Mouse (Mus musculus): Measurements from ENCODE around the gene Pip5k1c. TPM values are rescaled to one million over a fixed set of nuclear protein-coding genes. Genes with fewer than 3 reads are reported as not detected.

Gene Pip5k1c
- polyA plus RNA-seq, 1 experiment from 2014 or later = 27.8 TPM

- no peaks in the 10 kb centered on the region for H3K9me3 ChIP-seq (replicated peaks)
- H3K4me3 ChIP-seq = 0 out of 2 replicates have a peak overlapping the region, but pooled peaks have one; percentile 19
- 68% methylated on average over 10 of the region's 10 CpGs for WGBS (ENCODE audit: insufficient replicate concordance)
- H3K4me1 ChIP-seq = peaks cover 64% of the 10 kb centered on the region
- peaks cover 37% of the 10 kb centered on the region for H3K27me3 ChIP-seq (replicated peaks)
- H3K36me3 ChIP-seq = peaks cover 35% of the 10 kb centered on the region
- ATAC-seq = no peak
- peak overlapping the region; percentile 35 for H3K4me2 ChIP-seq
- no peak overlapping the region; the same call in 1 of the 2 replicates for H3K9ac ChIP-seq
- H3K27ac ChIP-seq = peak overlapping the region; percentile 68
These were observed 36.6 kb downstream of the Pip5k1c start for GRCm38 (mm10) chr10:81329194-81329975.

DNA sequence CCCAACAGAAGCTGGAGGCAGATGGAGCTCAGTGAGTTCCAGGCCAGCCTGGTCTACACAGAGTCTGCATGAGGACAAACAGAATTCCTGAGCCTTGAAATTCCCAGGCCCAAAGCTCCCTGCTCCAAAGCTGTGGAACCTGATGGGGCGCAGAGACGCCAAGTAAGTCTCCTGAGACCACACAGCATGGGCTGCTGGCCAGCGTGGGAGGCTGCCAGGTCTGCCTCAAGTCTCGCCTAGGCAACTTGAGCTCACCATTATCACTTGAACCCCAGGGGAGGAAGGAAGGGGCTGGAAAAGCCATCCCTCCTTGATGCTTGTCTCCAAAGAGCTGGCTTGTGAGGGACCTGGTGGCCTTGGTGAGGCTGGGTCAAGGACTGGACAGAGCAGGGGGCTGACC lies 37.2 kb downstream of the Pip5k1c start:
- H3K27ac ChIP-seq = peak overlapping the region; percentile 68
- H3K9ac ChIP-seq = no peak overlapping the region
- H3K4me2 ChIP-seq = peak overlapping the region; percentile 2; the same call in 1 of the 2 replicates
- WGBS (ENCODE audit: insufficient replicate concordance) = 55% methylated on average over 4 of the region's 4 CpGs
- H3K9me3 ChIP-seq (replicated peaks) = no peaks in the 10 kb centered on the region
- peaks cover 29% of the 10 kb centered on the region for H3K36me3 ChIP-seq
- no peak overlapping the region for H3K4me3 ChIP-seq
- no peak for ATAC-seq
- peaks cover 43% of the 10 kb centered on the region for H3K27me3 ChIP-seq (replicated peaks)
- H3K4me1 ChIP-seq = peaks cover 69% of the 10 kb centered on the region

DNA sequence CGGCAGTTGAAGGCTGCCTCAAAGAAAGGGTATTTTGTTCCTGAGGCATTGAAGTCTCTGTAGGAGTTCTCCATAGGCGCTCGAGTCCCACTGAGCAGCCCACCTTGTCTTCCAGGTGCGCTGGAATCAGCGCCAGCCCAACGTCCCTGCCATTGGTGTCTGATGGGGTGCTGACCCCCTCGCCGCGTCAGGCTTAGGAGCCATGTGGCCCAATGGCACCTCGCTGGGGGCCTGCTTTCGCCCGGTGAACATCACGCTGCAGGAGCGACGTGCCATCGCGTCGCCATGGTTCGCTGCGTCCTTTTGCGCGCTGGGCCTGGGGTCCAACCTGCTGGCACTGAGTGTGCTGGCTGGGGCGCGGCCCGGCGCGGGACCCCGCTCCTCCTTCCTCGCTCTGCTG lies 39.5 kb downstream of the Pip5k1c start:
- 29% methylated on average over 29 of the region's 29 CpGs for WGBS (ENCODE audit: insufficient replicate concordance)
- H3K9ac ChIP-seq = no peak overlapping the region
- peaks cover 64% of the 10 kb centered on the region for H3K4me1 ChIP-seq
- no peak overlapping the region for H3K4me3 ChIP-seq
- no peak for ATAC-seq
- H3K27me3 ChIP-seq (replicated peaks) = peaks cover 63% of the 10 kb centered on the region
- peaks cover 6% of the 10 kb centered on the region for H3K36me3 ChIP-seq
- no peak overlapping the region for H3K27ac ChIP-seq
- no peaks in the 10 kb centered on the region for H3K9me3 ChIP-seq (replicated peaks)
- H3K4me2 ChIP-seq = peak overlapping the region; percentile 21

DNA sequence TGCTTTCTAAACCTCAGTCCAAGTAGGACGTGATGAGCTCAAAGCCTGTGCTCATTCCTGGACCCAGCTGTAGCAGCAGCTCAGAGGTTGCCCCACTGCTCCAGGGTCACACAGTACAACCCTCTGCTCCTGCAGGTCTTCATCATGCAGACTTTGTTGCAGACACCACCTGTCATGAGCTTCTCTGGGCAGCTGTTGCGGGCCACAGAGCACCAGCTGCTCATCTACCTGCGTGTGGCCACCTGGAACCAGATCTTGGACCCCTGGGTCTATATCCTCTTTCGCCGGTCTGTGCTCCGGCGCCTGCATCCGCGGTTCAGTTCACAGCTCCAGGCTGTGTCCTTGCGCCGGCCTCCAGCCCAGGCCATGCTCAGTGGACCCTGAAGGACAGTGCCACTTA lies 41.6 kb downstream of the Pip5k1c start:
- 71% methylated on average over 11 of the region's 11 CpGs for WGBS (ENCODE audit: insufficient replicate concordance)
- no peak overlapping the region for H3K4me3 ChIP-seq
- H3K36me3 ChIP-seq = peaks cover 5% of the 10 kb centered on the region; the same call in 1 of the 2 replicates
- no peak overlapping the region for H3K9ac ChIP-seq
- H3K4me1 ChIP-seq = peaks cover 44% of the 10 kb centered on the region
- no peaks in the 10 kb centered on the region for H3K9me3 ChIP-seq (replicated peaks)
- H3K27me3 ChIP-seq (replicated peaks) = peaks cover 79% of the 10 kb centered on the region
- no peak overlapping the region for H3K27ac ChIP-seq
- H3K4me2 ChIP-seq = no peak overlapping the region
- no peak for ATAC-seq

- Histone ChIP-seq H3K4me2 (no peak overlapping the region), H3K4me1 (peaks cover 38% of the 10 kb centered on the region), H3K9me3 (replicated peaks) (no peaks in the 10 kb centered on the region), H3K27me3 (replicated peaks) (peaks cover 72% of the 10 kb centered on the region), H3K4me3 (no peak overlapping the region), H3K9ac (no peak overlapping the region), H3K27ac (peak overlapping the region; percentile 37), H3K36me3 (peaks cover 5% of the 10 kb centered on the region; the same call in 1 of the 2 replicates)
- 59% methylated on average over 17 of the region's 19 CpGs for WGBS (ENCODE audit: insufficient replicate concordance)
- ATAC-seq = no peak
These were observed 42.9 kb downstream of the Pip5k1c start for GRCm38 (mm10) chr10:81335393-81336340.

DNA sequence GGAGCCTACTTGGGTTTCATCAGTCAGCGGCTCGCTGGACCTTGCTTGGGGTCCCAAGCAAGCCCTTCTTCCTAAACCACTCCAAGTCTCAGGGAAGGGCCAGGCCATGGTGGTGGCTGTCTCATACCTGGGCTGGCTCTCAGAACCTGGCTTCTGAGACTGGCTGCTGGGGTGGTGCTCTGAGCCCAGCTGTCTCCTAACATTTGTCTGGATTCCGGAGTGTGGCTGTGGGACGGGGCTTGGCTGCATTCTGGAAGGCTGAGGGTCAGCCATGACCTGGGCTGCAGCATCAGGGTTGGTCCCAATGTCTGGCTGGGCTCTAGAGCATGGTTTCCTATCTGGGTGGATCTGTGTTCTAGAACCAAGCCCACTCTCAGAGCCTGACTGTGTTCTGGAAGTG lies 43.8 kb downstream of the Pip5k1c start:
- no peak overlapping the region; the same call in 1 of the 2 replicates for H3K27ac ChIP-seq
- no peaks in the 10 kb centered on the region for H3K9me3 ChIP-seq (replicated peaks)
- ATAC-seq = no peak
- no peak overlapping the region for H3K4me3 ChIP-seq
- H3K27me3 ChIP-seq (replicated peaks) = peaks cover 73% of the 10 kb centered on the region
- H3K9ac ChIP-seq = no peak overlapping the region
- peaks cover 5% of the 10 kb centered on the region; the same call in 1 of the 2 replicates for H3K36me3 ChIP-seq
- H3K4me2 ChIP-seq = no peak overlapping the region
- WGBS (ENCODE audit: insufficient replicate concordance) = 81% methylated on average over 4 of the region's 4 CpGs
- peaks cover 44% of the 10 kb centered on the region for H3K4me1 ChIP-seq

DNA sequence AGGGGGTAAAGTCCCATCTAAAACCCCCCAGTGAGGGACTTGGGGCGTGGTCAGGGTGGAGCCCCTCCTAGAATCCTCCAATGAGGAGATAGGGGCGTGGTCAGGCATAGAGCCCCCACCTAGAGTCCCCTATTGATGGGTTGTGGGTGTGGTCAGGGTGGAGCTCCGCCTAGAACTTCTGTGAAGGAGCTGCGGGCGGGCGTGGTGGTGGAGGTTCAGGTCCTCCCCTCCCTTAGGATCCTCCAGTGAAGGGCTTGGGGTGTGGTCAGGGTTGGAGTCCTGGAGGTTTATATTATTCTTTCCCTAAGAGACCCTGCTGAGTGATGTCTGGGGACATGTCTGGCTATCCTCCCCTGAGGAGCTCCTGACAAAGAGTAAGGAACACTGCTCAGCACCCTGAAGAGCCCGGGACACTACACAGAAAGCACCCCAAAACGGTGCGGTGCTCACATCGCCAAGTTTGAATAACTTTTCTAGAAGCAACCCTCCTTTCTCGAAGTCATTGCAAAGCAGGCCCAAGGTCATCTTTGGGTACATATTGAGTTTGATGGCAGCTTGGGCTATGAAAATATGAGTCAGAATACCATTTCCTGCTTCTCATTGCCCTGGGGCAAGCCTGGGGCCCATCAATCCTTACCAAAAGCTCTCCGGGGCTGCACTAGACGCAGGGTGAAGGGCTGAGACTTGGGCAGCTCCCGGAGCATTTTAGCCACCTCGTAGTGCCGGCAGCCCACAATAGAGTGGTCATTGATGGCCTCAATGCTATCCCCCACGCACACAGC lies 48.0 kb downstream of the Pip5k1c start:
- H3K4me3 ChIP-seq = no peak overlapping the region
- H3K4me1 ChIP-seq = peaks cover 38% of the 10 kb centered on the region
- H3K27me3 ChIP-seq (replicated peaks) = peaks cover 77% of the 10 kb centered on the region
- H3K9ac ChIP-seq = no peak overlapping the region
- 0 out of 2 replicates have a peak overlapping the region, but pooled peaks have one; percentile 10 for H3K4me2 ChIP-seq
- 37% methylated on average over 17 of the region's 17 CpGs for WGBS (ENCODE audit: insufficient replicate concordance)
- H3K36me3 ChIP-seq = no peaks in the 10 kb centered on the region
- H3K9me3 ChIP-seq (replicated peaks) = no peaks in the 10 kb centered on the region
- H3K27ac ChIP-seq = no peak overlapping the region
- peak; percentile 64; the same call in 1 of the 2 replicates for ATAC-seq

DNA sequence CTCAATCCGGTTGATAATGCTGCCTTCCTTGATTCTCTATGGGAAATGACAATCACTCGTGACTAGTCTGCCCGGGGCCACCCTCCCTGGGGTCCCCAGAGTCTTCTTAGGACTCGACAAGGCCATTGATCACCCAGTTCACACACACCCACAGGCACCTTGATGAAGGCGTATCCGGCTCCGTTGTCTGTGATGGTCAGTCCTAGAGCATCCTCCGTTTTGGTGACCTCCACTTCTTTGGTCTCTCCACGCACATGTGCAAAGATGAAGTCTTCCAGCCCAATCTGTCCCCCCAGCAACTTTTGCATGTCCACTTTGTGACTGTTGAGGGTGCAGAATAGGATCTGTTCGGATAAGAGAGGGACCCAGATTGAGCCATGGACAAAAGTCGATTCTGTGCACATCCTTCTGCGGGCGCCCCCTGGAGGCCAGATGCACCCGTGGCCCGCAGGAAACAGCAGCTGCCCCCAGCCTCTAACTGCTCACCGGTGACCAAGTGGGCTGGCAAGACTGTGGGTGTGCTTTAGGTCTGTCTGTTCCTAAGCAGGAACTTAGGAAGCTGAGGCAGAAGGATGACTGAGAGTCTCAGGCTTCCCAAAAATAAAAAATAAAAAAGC lies 48.7 kb downstream of the Pip5k1c start:
- peaks cover 40% of the 10 kb centered on the region for H3K4me1 ChIP-seq
- no peaks in the 10 kb centered on the region for H3K9me3 ChIP-seq (replicated peaks)
- H3K4me3 ChIP-seq = no peak overlapping the region
- no peak for ATAC-seq
- H3K4me2 ChIP-seq = no peak overlapping the region
- H3K36me3 ChIP-seq = no peaks in the 10 kb centered on the region
- peaks cover 78% of the 10 kb centered on the region for H3K27me3 ChIP-seq (replicated peaks)
- H3K9ac ChIP-seq = no peak overlapping the region
- 30% methylated on average over 16 of the region's 16 CpGs for WGBS (ENCODE audit: insufficient replicate concordance)
- no peak overlapping the region for H3K27ac ChIP-seq

DNA sequence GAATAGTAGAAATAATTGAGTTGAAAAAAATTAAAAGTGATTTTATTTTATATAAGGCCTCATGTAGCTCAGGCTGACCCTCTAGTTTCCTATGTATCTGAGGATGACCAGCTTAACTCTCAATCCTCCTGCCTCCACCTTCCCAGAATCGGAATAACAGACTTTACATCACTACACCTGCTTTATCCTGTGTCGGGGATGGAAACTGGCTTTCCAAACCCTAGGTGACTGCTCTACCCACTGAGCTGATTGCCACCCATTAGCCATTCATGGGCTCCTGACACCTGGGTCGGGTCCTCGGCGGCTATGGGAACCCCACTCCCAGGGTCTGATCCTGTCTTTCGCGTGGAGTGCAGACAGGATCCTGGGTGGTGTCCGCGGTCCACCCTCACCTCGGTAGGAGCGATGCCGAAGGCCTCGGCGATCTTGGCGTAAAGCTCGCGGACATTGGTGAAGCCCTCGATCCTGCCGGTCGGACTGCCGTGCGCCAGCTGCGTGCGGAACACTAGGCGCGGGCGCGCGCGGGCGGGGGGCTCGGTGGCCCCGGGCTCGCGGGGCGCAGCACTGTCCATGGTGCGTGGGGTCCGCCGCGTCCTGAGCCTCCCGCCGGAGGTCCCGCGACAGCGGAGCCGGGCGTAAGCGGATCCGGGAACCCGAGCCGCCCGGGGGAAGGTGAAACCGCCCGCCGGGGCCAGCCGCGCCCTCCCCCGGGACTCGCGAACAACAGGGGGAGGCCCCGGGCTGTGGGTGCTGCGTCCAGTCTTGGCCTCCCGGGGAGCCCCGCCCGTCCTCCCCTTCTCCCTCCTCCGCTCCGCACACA lies 50.1 kb downstream of the Pip5k1c start, which contains the start of gene Gipc3:
Gene Gipc3 (minus strand): TSS at position 581 of the 820 bp plus-strand sequence.
- Histone ChIP-seq H3K36me3 (peaks cover 8% of the 10 kb centered on the region), H3K27me3 (replicated peaks) (peaks cover 64% of the 10 kb centered on the region), H3K27ac (no peak within 1 kb of the TSS), H3K4me1 (peaks cover 54% of the 10 kb centered on the region), H3K9ac (peak within 1 kb of the TSS; percentile 63), H3K9me3 (replicated peaks) (no peaks in the 10 kb centered on the region), H3K4me3 (peak within 1 kb of the TSS; percentile 57), H3K4me2 (peak within 1 kb of the TSS; percentile 78)
- 7% methylated on average over 38 of the region's 67 CpGs for WGBS (ENCODE audit: insufficient replicate concordance)
- no peak for ATAC-seq

DNA sequence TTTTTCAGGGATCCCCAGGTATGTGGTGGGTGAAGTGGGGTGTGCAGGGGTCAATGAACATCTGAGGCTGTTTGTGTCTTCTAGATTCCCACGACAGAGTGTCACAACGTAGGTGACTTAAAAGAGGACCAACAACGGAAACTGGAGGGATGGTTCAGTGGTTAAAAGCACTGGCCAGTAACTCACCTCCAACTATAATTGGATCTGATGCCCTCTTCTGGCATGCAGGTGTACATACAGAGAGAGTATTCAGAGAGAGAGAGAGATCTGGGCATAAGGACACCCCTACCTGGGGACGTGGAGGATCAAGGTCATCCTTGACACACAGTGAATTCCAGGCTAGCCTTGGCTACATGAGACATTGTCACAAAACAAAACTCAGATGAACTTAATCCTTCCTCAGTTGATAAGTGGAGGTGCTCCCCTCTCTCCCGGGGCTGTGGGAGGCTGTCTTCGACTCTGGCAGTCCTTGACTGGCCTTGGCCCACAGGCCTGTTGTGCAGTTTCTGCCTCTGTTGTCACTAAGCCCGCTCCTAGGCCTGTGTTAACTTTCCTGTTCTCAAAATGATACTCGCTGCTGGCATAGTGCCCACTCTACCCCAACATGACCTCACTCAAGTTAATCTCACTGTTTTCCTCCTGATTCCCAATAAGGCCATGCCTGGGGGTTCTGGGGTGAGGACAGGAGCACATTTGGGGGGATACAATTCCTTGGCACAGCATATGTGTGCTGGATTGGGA lies 51.8 kb downstream of the Pip5k1c start:
- H3K27ac ChIP-seq = no peak overlapping the region
- no peak overlapping the region for H3K4me3 ChIP-seq
- no peaks in the 10 kb centered on the region for H3K9me3 ChIP-seq (replicated peaks)
- no peak for ATAC-seq
- peaks cover 54% of the 10 kb centered on the region for H3K27me3 ChIP-seq (replicated peaks)
- H3K4me2 ChIP-seq = no peak overlapping the region
- H3K36me3 ChIP-seq = peaks cover 19% of the 10 kb centered on the region
- WGBS (ENCODE audit: insufficient replicate concordance) = 50% methylated on average over 8 of the region's 8 CpGs
- H3K4me1 ChIP-seq = peaks cover 71% of the 10 kb centered on the region
- H3K9ac ChIP-seq = no peak overlapping the region
